Mouse (Mus musculus): ENCODE measurements around the gene Stat5b. TPM values are rescaled to one million over a fixed set of nuclear protein-coding genes. Genes with fewer than 3 reads are reported as not detected.

Gene Stat5b
- polyA plus RNA-seq, 1 experiment from 2014 or later: 17.9 TPM

GRCm38 (mm10) chr11:100853018-100853417, 2.5 kb upstream of the Stat5b start:
- H3K27me3 ChIP-seq (replicated peaks; ENCODE audit: insufficient read depth, low read length): no peaks in the 10 kb centered on the region
- DNase-seq (ENCODE audit: low spot score) (no peak), ATAC-seq (no peak)

GRCm38 (mm10) chr11:100852088-100852487, 1.6 kb upstream of the Stat5b start:
- H3K4me1 ChIP-seq (ENCODE audit: insufficient read depth, low read depth, low read length): peaks cover 6% of the 10 kb centered on the region; the same call in 1 of the 2 replicates
- ATAC-seq (no peak), DNase-seq (ENCODE audit: low spot score) (no peak)
- no peak for TF ChIP-seq CTCF (IDR thresholded peaks at IDR 0.05)
- no peak for TF ChIP-seq EP300 (IDR thresholded peaks at IDR 0.05)
- no peak overlapping the region for H3K4me3 ChIP-seq (ENCODE audit: low read depth, low read length)
- H3K9me3 ChIP-seq (ENCODE audit: low read length): no peaks in the 10 kb centered on the region
- no peaks in the 10 kb centered on the region for H3K27me3 ChIP-seq (replicated peaks; ENCODE audit: insufficient read depth, low read length)
- no peak overlapping the region for H3K9ac ChIP-seq (replicated peaks; ENCODE audit: low read depth)
- H3K27ac ChIP-seq (ENCODE audit: low read length): no peak overlapping the region
- H3K4me2 ChIP-seq (replicated peaks; ENCODE audit: low read depth, low read length): no peak overlapping the region
- WGBS: 76% methylated on average over 2 of the region's 2 CpGs
- H3K36me3 ChIP-seq (ENCODE audit: insufficient read depth, low read length): no peaks in the 10 kb centered on the region

More at GRCm38 (mm10) chr11:100853018-100853417, 2.5 kb upstream of the Stat5b start:
- TF ChIP-seq CTCF (IDR thresholded peaks at IDR 0.05): no peak
- TF ChIP-seq EP300 (IDR thresholded peaks at IDR 0.05): no peak
- no peaks in the 10 kb centered on the region for H3K36me3 ChIP-seq (ENCODE audit: insufficient read depth, low read length)
- H3K4me2 ChIP-seq (replicated peaks; ENCODE audit: low read depth, low read length): no peak overlapping the region
- H3K9me3 ChIP-seq (ENCODE audit: low read length): no peaks in the 10 kb centered on the region
- peaks cover 6% of the 10 kb centered on the region; the same call in 1 of the 2 replicates for H3K4me1 ChIP-seq (ENCODE audit: insufficient read depth, low read depth, low read length)
- H3K27ac ChIP-seq (ENCODE audit: low read length): no peak overlapping the region
- WGBS: 82% methylated on average over 5 of the region's 5 CpGs
- no peak overlapping the region for H3K4me3 ChIP-seq (ENCODE audit: low read depth, low read length)
- H3K9ac ChIP-seq (replicated peaks; ENCODE audit: low read depth): no peak overlapping the region

- Histone ChIP-seq H3K27me3 (replicated peaks; ENCODE audit: insufficient read depth, low read length) (no peaks in the 10 kb centered on the region), H3K9ac (replicated peaks; ENCODE audit: low read depth) (peak overlapping the region; percentile 93), H3K36me3 (ENCODE audit: insufficient read depth, low read length) (no peaks in the 10 kb centered on the region), H3K4me1 (ENCODE audit: insufficient read depth, low read depth, low read length) (peaks cover 6% of the 10 kb centered on the region; the same call in 1 of the 2 replicates), H3K9me3 (ENCODE audit: low read length) (no peaks in the 10 kb centered on the region), H3K27ac (ENCODE audit: low read length) (peak overlapping the region; percentile 86), H3K4me3 (ENCODE audit: low read depth, low read length) (peak overlapping the region; percentile 90), H3K4me2 (replicated peaks; ENCODE audit: low read depth, low read length) (peak overlapping the region; percentile 91)
- ATAC-seq: peak; percentile 25
- DNase-seq (ENCODE audit: low spot score): peak; percentile 58
- 1% methylated on average over 33 of the region's 33 CpGs for WGBS
- TF ChIP-seq CTCF (IDR thresholded peaks at IDR 0.05): no peak
- TF ChIP-seq EP300 (IDR thresholded peaks at IDR 0.05): no peak
Measured at GRCm38 (mm10) chr11:100850778-100851528, 429 bp upstream of the Stat5b start.

GRCm38 (mm10) chr11:100849456-100850037, 977 bp downstream of the Stat5b start:
- TF ChIP-seq CTCF (IDR thresholded peaks at IDR 0.05): no peak
- no peak for TF ChIP-seq EP300 (IDR thresholded peaks at IDR 0.05)
- Histone ChIP-seq H3K9ac (replicated peaks; ENCODE audit: low read depth) (peak overlapping the region; percentile 93), H3K4me1 (ENCODE audit: insufficient read depth, low read depth, low read length) (peaks cover 6% of the 10 kb centered on the region; the same call in 1 of the 2 replicates), H3K9me3 (ENCODE audit: low read length) (no peaks in the 10 kb centered on the region), H3K36me3 (ENCODE audit: insufficient read depth, low read length) (no peaks in the 10 kb centered on the region), H3K4me3 (ENCODE audit: low read depth, low read length) (peak overlapping the region; percentile 90), H3K4me2 (replicated peaks; ENCODE audit: low read depth, low read length) (peak overlapping the region; percentile 91), H3K27ac (ENCODE audit: low read length) (peak overlapping the region; percentile 86), H3K27me3 (replicated peaks; ENCODE audit: insufficient read depth, low read length) (no peaks in the 10 kb centered on the region)
- WGBS: 2% methylated on average over 13 of the region's 13 CpGs
- no peak for ATAC-seq
- peak; percentile 38 for DNase-seq (ENCODE audit: low spot score)

- Histone ChIP-seq H3K27ac (ENCODE audit: low read length) (peak overlapping the region; percentile 86), H3K27me3 (replicated peaks; ENCODE audit: insufficient read depth, low read length) (no peaks in the 10 kb centered on the region), H3K4me1 (ENCODE audit: insufficient read depth, low read depth, low read length) (peaks cover 6% of the 10 kb centered on the region; the same call in 1 of the 2 replicates), H3K4me3 (ENCODE audit: low read depth, low read length) (peak overlapping the region; percentile 90), H3K4me2 (replicated peaks; ENCODE audit: low read depth, low read length) (peak overlapping the region; percentile 91), H3K36me3 (ENCODE audit: insufficient read depth, low read length) (no peaks in the 10 kb centered on the region), H3K9me3 (ENCODE audit: low read length) (no peaks in the 10 kb centered on the region), H3K9ac (replicated peaks; ENCODE audit: low read depth) (peak overlapping the region; percentile 93; the same call in 1 of the 2 replicates)
- no peak for DNase-seq (ENCODE audit: low spot score)
- no peak for ATAC-seq
- WGBS: 35% methylated on average over 6 of the region's 6 CpGs
- TF ChIP-seq EP300 (IDR thresholded peaks at IDR 0.05) (no peak), CTCF (IDR thresholded peaks at IDR 0.05) (no peak)
Measured at GRCm38 (mm10) chr11:100848789-100849379, 1.6 kb downstream of the Stat5b start.

GRCm38 (mm10) chr11:100848080-100848479, 2.4 kb downstream of the Stat5b start:
- H3K27me3 ChIP-seq (replicated peaks; ENCODE audit: insufficient read depth, low read length): no peaks in the 10 kb centered on the region
- no peaks in the 10 kb centered on the region for H3K36me3 ChIP-seq (ENCODE audit: insufficient read depth, low read length)
- WGBS: 25% methylated on average over 4 of the region's 4 CpGs
- no peak overlapping the region for H3K9ac ChIP-seq (replicated peaks; ENCODE audit: low read depth)
- H3K27ac ChIP-seq (ENCODE audit: low read length): no peak overlapping the region
- no peak overlapping the region for H3K4me3 ChIP-seq (ENCODE audit: low read depth, low read length)
- TF ChIP-seq EP300 (IDR thresholded peaks at IDR 0.05) (no peak), CTCF (IDR thresholded peaks at IDR 0.05) (no peak)
- H3K4me2 ChIP-seq (replicated peaks; ENCODE audit: low read depth, low read length): peak overlapping the region; percentile 91
- no peaks in the 10 kb centered on the region for H3K9me3 ChIP-seq (ENCODE audit: low read length)
- ATAC-seq: no peak
- H3K4me1 ChIP-seq (ENCODE audit: insufficient read depth, low read depth, low read length): peaks cover 6% of the 10 kb centered on the region; the same call in 1 of the 2 replicates
- DNase-seq (ENCODE audit: low spot score): peak; percentile 71
